Mouse (Mus musculus) liver, postnatal 0 days (tissue): ENCODE data around the gene Tm9sf4. TPM values are rescaled to one million over a fixed set of nuclear protein-coding genes. Genes with fewer than 3 reads are reported as not detected.

Source experiments
- ATAC-seq: fragments of 200-750 bp; cut with Nextera tagmentation; 2 replicates; pipeline ENCODE4 v1.8.0; 2017; ENCODE audit warnings: mild to moderate bottlenecking, moderate library complexity
- DNase-seq: peaks from one replicate; pipeline ENCODE4 v3.0.0-alpha.2; 2016
- H3K27ac ChIP-seq: fragments of 300-500 bp; sonication (generic); 2 replicates; pipeline ENCODE4 v1.5.1; 2014; ENCODE audit warnings: antibody characterized with exemption, moderate library complexity, mild to moderate bottlenecking, low read depth
- H3K27me3 ChIP-seq: fragments of 300-500 bp; sonication (generic); 2 replicates; pipeline ENCODE4 v1.6.1; 2014; ENCODE audit warnings: low read length, control low read depth, mixed read lengths; ENCODE audit not compliant: insufficient read depth
- H3K36me3 ChIP-seq: fragments of 300-500 bp; sonication (generic); replicated peaks from 2 replicates; pipeline ENCODE4 v1.6.1; 2014; ENCODE audit warnings: mild to moderate bottlenecking, control low read depth, low read length, moderate library complexity, mixed read lengths; ENCODE audit not compliant: insufficient read depth
- H3K4me1 ChIP-seq: fragments of 300-500 bp; sonication (generic); 2 replicates; pipeline ENCODE4 v1.6.1; 2014; ENCODE audit warnings: antibody characterized with exemption, mild to moderate bottlenecking, control low read depth; ENCODE audit not compliant: insufficient read depth
- H3K4me2 ChIP-seq: fragments of 300-500 bp; sonication (generic); 2 replicates; pipeline ENCODE4 v1.6.1; 2014; ENCODE audit warnings: low read depth, mild to moderate bottlenecking, low read length, moderate library complexity, mixed read lengths
- H3K4me3 ChIP-seq: fragments of 300-500 bp; sonication (generic); 2 replicates; pipeline ENCODE4 v1.5.1; 2014; ENCODE audit warnings: low read depth, low read length
- H3K9ac ChIP-seq: fragments of 300-500 bp; sonication (generic); replicated peaks from 2 replicates; pipeline ENCODE4 v1.6.1; 2014; ENCODE audit warnings: mild to moderate bottlenecking, moderate library complexity
- H3K9me3 ChIP-seq: fragments of 300-500 bp; sonication (generic); 2 replicates; pipeline ENCODE4 v1.6.1; 2016; ENCODE audit warnings: mild to moderate bottlenecking, control low read depth, low read length, mixed read lengths
- CTCF ChIP-seq: sonication (generic); IDR thresholded peaks from 2 replicates; pipeline ENCODE4 v1.5.1; 2016; ENCODE audit warnings: antibody characterized with exemption, low read depth
- EP300 ChIP-seq: IDR thresholded peaks from 2 replicates; pipeline ENCODE4 v1.6.1; 2016; ENCODE audit warnings: antibody characterized with exemption, low read depth, mild to moderate bottlenecking
- WGBS: fragments of 180-500 bp; shearing (Covaris S2); extraction: QIAGEN DNeasy Blood & Tissue Kit; methylation state at CpG from one replicate; pipeline ENCODE4 v1.1.7; 2014; ENCODE audit not compliant: insufficient replicate concordance; 5-methylcytosine and 5-hydroxymethylcytosine counted together
- polyA plus RNA-seq: library from polyadenylated mRNA; unstranded; fragments of >200 nt; fragmentation: Nextera tagmentation; extraction: Ambion mirVana; gene quantifications from 2 replicates; pipeline ENCODE4 v1.2.1, GENCODE M21; 2015

Gene Tm9sf4
- polyA plus RNA-seq, 1 experiment from 2014 or later: 24.4 TPM

GRCm38 (mm10) chr2:153177188-153177587, 16.1 kb downstream of the Tm9sf4 start:
- Histone ChIP-seq H3K4me3 (no peak overlapping the region), H3K4me2 (no peak overlapping the region), H3K27me3 (no peaks in the 10 kb centered on the region), H3K9me3 (no peaks in the 10 kb centered on the region), H3K27ac (peak overlapping the region; percentile 60; the same call in 1 of the 2 replicates), H3K36me3 (peaks cover 21% of the 10 kb centered on the region), H3K9ac (no peak overlapping the region), H3K4me1 (peaks cover 9% of the 10 kb centered on the region)
- DNase-seq (no peak), ATAC-seq (peak; percentile 50; the same call in 1 of the 2 replicates)
- TF ChIP-seq EP300 (no peak), CTCF (no peak)
- 77% methylated on average over 3 of the region's 3 CpGs for WGBS

- no peak overlapping the region for H3K9ac ChIP-seq
- DNase-seq: no peak
- H3K9me3 ChIP-seq: no peaks in the 10 kb centered on the region
- 79% methylated on average over 10 of the region's 10 CpGs for WGBS
- no peak overlapping the region for H3K4me2 ChIP-seq
- no peak for ATAC-seq
- H3K4me3 ChIP-seq: no peak overlapping the region
- H3K36me3 ChIP-seq: peaks cover 35% of the 10 kb centered on the region
- no peak overlapping the region for H3K27ac ChIP-seq
- TF ChIP-seq CTCF (no peak), EP300 (no peak)
- peaks cover 8% of the 10 kb centered on the region; the same call in 1 of the 2 replicates for H3K4me1 ChIP-seq
- no peaks in the 10 kb centered on the region for H3K27me3 ChIP-seq
Observed at GRCm38 (mm10) chr2:153179126-153179860, 18.2 kb downstream of the Tm9sf4 start.

- H3K27me3 ChIP-seq: no peaks in the 10 kb centered on the region
- no peak overlapping the region for H3K4me2 ChIP-seq
- H3K9ac ChIP-seq: no peak overlapping the region
- H3K4me3 ChIP-seq: no peak overlapping the region
- TF ChIP-seq CTCF: no peak
- no peak for TF ChIP-seq EP300
- H3K36me3 ChIP-seq: peaks cover 38% of the 10 kb centered on the region
- peaks cover 8% of the 10 kb centered on the region; the same call in 1 of the 2 replicates for H3K4me1 ChIP-seq
- 92% methylated on average over 3 of the region's 3 CpGs for WGBS
- ATAC-seq (no peak), DNase-seq (no peak)
- H3K27ac ChIP-seq: no peak overlapping the region
- no peaks in the 10 kb centered on the region for H3K9me3 ChIP-seq
Observed at GRCm38 (mm10) chr2:153179961-153180360, 18.9 kb downstream of the Tm9sf4 start.

GRCm38 (mm10) chr2:153186176-153186591, 25.1 kb downstream of the Tm9sf4 start:
- peak; percentile 56 for ATAC-seq
- no peak overlapping the region for H3K9ac ChIP-seq

GRCm38 (mm10) chr2:153187848-153188247, 26.7 kb downstream of the Tm9sf4 start:
- Histone ChIP-seq H3K4me2 (no peak overlapping the region), H3K27me3 (no peaks in the 10 kb centered on the region), H3K9me3 (no peaks in the 10 kb centered on the region), H3K27ac (no peak overlapping the region), H3K4me1 (peaks cover 7% of the 10 kb centered on the region; the same call in 1 of the 2 replicates), H3K36me3 (peaks cover 81% of the 10 kb centered on the region), H3K9ac (no peak overlapping the region), H3K4me3 (no peak overlapping the region)
- TF ChIP-seq EP300: no peak
- no peak for ATAC-seq
- DNase-seq: no peak
- WGBS: 76% methylated on average over 2 of the region's 2 CpGs

More at GRCm38 (mm10) chr2:153186176-153186591, 25.1 kb downstream of the Tm9sf4 start:
- Histone ChIP-seq H3K27me3 (no peaks in the 10 kb centered on the region), H3K4me3 (no peak overlapping the region), H3K4me2 (no peak overlapping the region), H3K9me3 (no peaks in the 10 kb centered on the region), H3K36me3 (peaks cover 78% of the 10 kb centered on the region), H3K27ac (no peak overlapping the region), H3K4me1 (peaks cover 7% of the 10 kb centered on the region; the same call in 1 of the 2 replicates)
- 55% methylated on average over 2 of the region's 2 CpGs for whole genome bisulfite sequencing
- TF ChIP-seq EP300: peak; percentile 5; the same call in 1 of the 2 replicates
- TF ChIP-seq CTCF: no peak
- DNase-seq: peak; percentile 35

- WGBS: 65% methylated on average over 2 of the region's 2 CpGs
- TF ChIP-seq EP300: no peak
- TF ChIP-seq CTCF: no peak
- H3K27ac ChIP-seq: no peak overlapping the region
Observed at GRCm38 (mm10) chr2:153191242-153191641, 30.1 kb downstream of the Tm9sf4 start.

More at GRCm38 (mm10) chr2:153191242-153191641, 30.1 kb downstream of the Tm9sf4 start:
- ATAC-seq: no peak
- peaks cover 1% of the 10 kb centered on the region; the same call in 1 of the 2 replicates for H3K4me1 ChIP-seq
- H3K9me3 ChIP-seq: no peaks in the 10 kb centered on the region
- no peaks in the 10 kb centered on the region for H3K27me3 ChIP-seq
- H3K4me3 ChIP-seq: no peak overlapping the region
- H3K4me2 ChIP-seq: no peak overlapping the region
- H3K9ac ChIP-seq: no peak overlapping the region
- DNase-seq: no peak
- peaks cover 86% of the 10 kb centered on the region for H3K36me3 ChIP-seq
